Mouse (Mus musculus) neural tube, embryonic 15.5 days (tissue): ENCODE results near the gene Hoxc4. TPM values are rescaled to one million over a fixed set of nuclear protein-coding genes. Genes with fewer than 3 reads are reported as not detected.

Experiments used
- ATAC-seq: fragments of 200-750 bp; cut with Nextera tagmentation; 2 replicates; pipeline ENCODE4 v1.8.0; 2017; ENCODE audit warnings: mild to moderate bottlenecking, moderate TSS enrichment, moderate library complexity; ENCODE audit not compliant: low FRiP score
- H3K27ac ChIP-seq: fragments of 300-500 bp; sonication (generic); replicated peaks from 2 replicates; pipeline ENCODE4 v1.5.1; 2015; ENCODE audit warnings: mild to moderate bottlenecking, inconsistent platforms
- H3K27me3 ChIP-seq: fragments of 300-500 bp; sonication (generic); replicated peaks from 2 replicates; pipeline ENCODE4 v1.6.1; 2015; ENCODE audit warnings: inconsistent platforms
- H3K36me3 ChIP-seq: fragments of 300-500 bp; sonication (generic); 2 replicates; pipeline ENCODE4 v1.6.1; 2015; ENCODE audit warnings: inconsistent platforms
- H3K4me1 ChIP-seq: fragments of 300-500 bp; sonication (generic); 2 replicates; pipeline ENCODE4 v1.6.1; 2015; ENCODE audit warnings: inconsistent platforms
- H3K4me2 ChIP-seq: fragments of 300-500 bp; sonication (generic); 2 replicates; pipeline ENCODE4 v1.6.1; 2015; ENCODE audit warnings: inconsistent platforms, mild to moderate bottlenecking, moderate library complexity
- H3K4me3 ChIP-seq: fragments of 300-500 bp; sonication (generic); replicated peaks from 2 replicates; pipeline ENCODE4 v1.5.1; 2015; ENCODE audit warnings: mild to moderate bottlenecking, inconsistent platforms
- H3K9ac ChIP-seq: fragments of 300-500 bp; sonication (generic); replicated peaks from 2 replicates; pipeline ENCODE4 v1.6.1; 2015; ENCODE audit warnings: mild to moderate bottlenecking, inconsistent platforms
- H3K9me3 ChIP-seq: fragments of 300-500 bp; sonication (generic); replicated peaks from 2 replicates; pipeline ENCODE4 v1.6.1; 2016; ENCODE audit warnings: inconsistent platforms
- WGBS: fragments of 180-500 bp; shearing (Covaris S2); methylation state at CpG from one replicate; pipeline ENCODE4 v1.1.7; 2015; ENCODE audit warnings: mixed read lengths; 5-methylcytosine and 5-hydroxymethylcytosine counted together
- polyA plus RNA-seq: library from polyadenylated mRNA; unstranded; fragments of >200 nt; fragmentation: Nextera tagmentation; extraction: Ambion mirVana; gene quantifications from 2 replicates; pipeline ENCODE4 v1.2.1, GENCODE M21; 2015

Hoxc4 gene
- polyA plus RNA-seq, 1 experiment from 2014 or later = 48.6 TPM

GRCm38 (mm10) chr15:103051670-103052069, 32.9 kb downstream of the Hoxc4 start:
- no peak for ATAC-seq
- Histone ChIP-seq H3K4me1 (peaks cover 42% of the 10 kb centered on the region), H3K27ac (no peak overlapping the region), H3K9ac (no peak overlapping the region), H3K9me3 (no peaks in the 10 kb centered on the region), H3K27me3 (no peaks in the 10 kb centered on the region), H3K4me2 (no peak overlapping the region), H3K36me3 (no peaks in the 10 kb centered on the region), H3K4me3 (no peak overlapping the region)
- WGBS = 76% methylated on average over 2 of the region's 2 CpGs

GRCm38 (mm10) chr15:103053210-103053609, 34.5 kb downstream of the Hoxc4 start:
- Histone ChIP-seq H3K9me3 (no peaks in the 10 kb centered on the region), H3K4me1 (peaks cover 53% of the 10 kb centered on the region), H3K36me3 (no peaks in the 10 kb centered on the region), H3K4me3 (no peak overlapping the region), H3K27me3 (no peaks in the 10 kb centered on the region), H3K9ac (no peak overlapping the region), H3K4me2 (no peak overlapping the region), H3K27ac (no peak overlapping the region)
- no peak for ATAC-seq

- Histone ChIP-seq H3K36me3 (no peaks in the 10 kb centered on the region), H3K27ac (peak overlapping the region; percentile 63), H3K9me3 (no peaks in the 10 kb centered on the region), H3K4me3 (no peak overlapping the region), H3K9ac (no peak overlapping the region), H3K4me2 (0 out of 2 replicates have a peak overlapping the region, but pooled peaks have one; percentile 11), H3K27me3 (no peaks in the 10 kb centered on the region), H3K4me1 (peaks cover 76% of the 10 kb centered on the region)
- 20% methylated on average over 2 of the region's 2 CpGs for WGBS
- no peak for ATAC-seq
Measured at GRCm38 (mm10) chr15:103056396-103056795, 37.7 kb downstream of the Hoxc4 start.

GRCm38 (mm10) chr15:103058715-103059114, 40.0 kb downstream of the Hoxc4 start:
- ATAC-seq = no peak
- peaks cover 83% of the 10 kb centered on the region for H3K4me1 ChIP-seq
- H3K4me3 ChIP-seq = peak overlapping the region; percentile 22; the same call in 1 of the 2 replicates
- H3K9me3 ChIP-seq = no peaks in the 10 kb centered on the region
- H3K36me3 ChIP-seq = no peaks in the 10 kb centered on the region
- 15% methylated on average over 12 of the region's 12 CpGs for WGBS
- H3K4me2 ChIP-seq = peak overlapping the region; percentile 51
- H3K27me3 ChIP-seq = no peaks in the 10 kb centered on the region
- 0 out of 2 replicates have a peak overlapping the region, but pooled peaks have one; percentile 37 for H3K9ac ChIP-seq
- peak overlapping the region; percentile 75 for H3K27ac ChIP-seq

- H3K4me3 ChIP-seq = peak overlapping the region; percentile 22
- peak overlapping the region; percentile 51 for H3K4me2 ChIP-seq
- no peaks in the 10 kb centered on the region for H3K9me3 ChIP-seq
- peak overlapping the region; percentile 81 for H3K27ac ChIP-seq
- no peak for ATAC-seq
- 4% methylated on average over 21 of the region's 21 CpGs for WGBS
- H3K9ac ChIP-seq = peak overlapping the region; percentile 37; the same call in 1 of the 2 replicates
- no peaks in the 10 kb centered on the region for H3K27me3 ChIP-seq
- peaks cover 77% of the 10 kb centered on the region for H3K4me1 ChIP-seq
- no peaks in the 10 kb centered on the region for H3K36me3 ChIP-seq
Measured at GRCm38 (mm10) chr15:103059393-103059992, 40.8 kb downstream of the Hoxc4 start.

GRCm38 (mm10) chr15:103060021-103060340, 41.2 kb downstream of the Hoxc4 start:
- Histone ChIP-seq H3K9ac (peak overlapping the region; percentile 37), H3K4me3 (peak overlapping the region; percentile 22), H3K36me3 (no peaks in the 10 kb centered on the region), H3K4me1 (peaks cover 73% of the 10 kb centered on the region), H3K27me3 (no peaks in the 10 kb centered on the region), H3K27ac (peak overlapping the region; percentile 81), H3K4me2 (peak overlapping the region; percentile 51), H3K9me3 (no peaks in the 10 kb centered on the region)
- 12% methylated on average over 11 of the region's 11 CpGs for WGBS
- ATAC-seq = peak; percentile 11; the same call in 1 of the 2 replicates

GRCm38 (mm10) chr15:103060341-103061130, 41.8 kb downstream of the Hoxc4 start:
- peak overlapping the region; percentile 22 for H3K4me3 ChIP-seq
- peak; percentile 68 for ATAC-seq
- H3K27ac ChIP-seq = peak overlapping the region; percentile 81
- no peaks in the 10 kb centered on the region for H3K27me3 ChIP-seq
- peak overlapping the region; percentile 37 for H3K9ac ChIP-seq
- peaks cover 72% of the 10 kb centered on the region for H3K4me1 ChIP-seq
- H3K9me3 ChIP-seq = no peaks in the 10 kb centered on the region
- WGBS = 7% methylated on average over 36 of the region's 36 CpGs
- H3K4me2 ChIP-seq = peak overlapping the region; percentile 51
- no peaks in the 10 kb centered on the region for H3K36me3 ChIP-seq

GRCm38 (mm10) chr15:103061131-103061825, 42.5 kb downstream of the Hoxc4 start:
- H3K27ac ChIP-seq = peak overlapping the region; percentile 81
- no peaks in the 10 kb centered on the region for H3K27me3 ChIP-seq
- WGBS = 4% methylated on average over 30 of the region's 30 CpGs
- peak; percentile 27; the same call in 1 of the 2 replicates for ATAC-seq
- H3K4me1 ChIP-seq = peaks cover 72% of the 10 kb centered on the region
- H3K9me3 ChIP-seq = no peaks in the 10 kb centered on the region
- H3K4me3 ChIP-seq = peak overlapping the region; percentile 22
- no peaks in the 10 kb centered on the region for H3K36me3 ChIP-seq
- H3K4me2 ChIP-seq = peak overlapping the region; percentile 51
- H3K9ac ChIP-seq = peak overlapping the region; percentile 37

GRCm38 (mm10) chr15:103061988-103062387, 43.3 kb downstream of the Hoxc4 start:
- peak overlapping the region; percentile 51; the same call in 1 of the 2 replicates for H3K4me2 ChIP-seq
- 4% methylated on average over 2 of the region's 2 CpGs for WGBS
- no peaks in the 10 kb centered on the region for H3K36me3 ChIP-seq
- H3K9me3 ChIP-seq = no peaks in the 10 kb centered on the region
- H3K27ac ChIP-seq = peak overlapping the region; percentile 81
- H3K27me3 ChIP-seq = no peaks in the 10 kb centered on the region
- no peak for ATAC-seq
- no peak overlapping the region for H3K4me3 ChIP-seq
- no peak overlapping the region for H3K9ac ChIP-seq
- H3K4me1 ChIP-seq = peaks cover 68% of the 10 kb centered on the region

GRCm38 (mm10) chr15:103065642-103066041, 46.9 kb downstream of the Hoxc4 start:
- peaks cover 70% of the 10 kb centered on the region for H3K4me1 ChIP-seq
- ATAC-seq = no peak
- no peak overlapping the region for H3K9ac ChIP-seq
- WGBS = 17% methylated on average over 7 of the region's 7 CpGs
- H3K9me3 ChIP-seq = no peaks in the 10 kb centered on the region
- no peak overlapping the region for H3K4me3 ChIP-seq
- no peaks in the 10 kb centered on the region for H3K27me3 ChIP-seq
- 0 out of 2 replicates have a peak overlapping the region, but pooled peaks have one; percentile 10 for H3K27ac ChIP-seq
- H3K36me3 ChIP-seq = no peaks in the 10 kb centered on the region
- H3K4me2 ChIP-seq = no peak overlapping the region

GRCm38 (mm10) chr15:103067701-103068100, 49.0 kb downstream of the Hoxc4 start:
- Histone ChIP-seq H3K27me3 (no peaks in the 10 kb centered on the region), H3K9me3 (no peaks in the 10 kb centered on the region), H3K9ac (no peak overlapping the region), H3K36me3 (no peaks in the 10 kb centered on the region), H3K27ac (no peak overlapping the region), H3K4me2 (no peak overlapping the region), H3K4me3 (no peak overlapping the region), H3K4me1 (peaks cover 55% of the 10 kb centered on the region)
- 60% methylated on average over 4 of the region's 4 CpGs for WGBS
- no peak for ATAC-seq
